Mouse (Mus musculus) kidney, embryonic 15.5 days (tissue): ENCODE measurements around the gene Eif4g1. TPM values are rescaled to one million over a fixed set of nuclear protein-coding genes. Genes with fewer than 3 reads are reported as not detected.

ENCODE experiments used
- ATAC-seq: fragments of 200-750 bp; cut with Nextera tagmentation; replicated peaks from 2 replicates; pipeline ENCODE4 v1.8.0; 2017; ENCODE audit warnings: moderate TSS enrichment; ENCODE audit not compliant: low FRiP score
- H3K27ac ChIP-seq: fragments of 300-500 bp; sonication (generic); 2 replicates; pipeline ENCODE4 v1.5.1; 2015; ENCODE audit warnings: mild to moderate bottlenecking, inconsistent platforms
- H3K27me3 ChIP-seq: fragments of 300-500 bp; sonication (generic); 2 replicates; pipeline ENCODE4 v1.6.1; 2015; ENCODE audit warnings: inconsistent platforms
- H3K36me3 ChIP-seq: fragments of 300-500 bp; sonication (generic); 2 replicates; pipeline ENCODE4 v1.6.1; 2015; ENCODE audit warnings: inconsistent platforms
- H3K4me1 ChIP-seq: fragments of 300-500 bp; sonication (generic); 2 replicates; pipeline ENCODE4 v1.6.1; 2015; ENCODE audit warnings: inconsistent platforms
- H3K4me2 ChIP-seq: fragments of 300-500 bp; sonication (generic); 2 replicates; pipeline ENCODE4 v1.6.1; 2015; ENCODE audit warnings: moderate library complexity, mild to moderate bottlenecking, inconsistent platforms
- H3K4me3 ChIP-seq: fragments of 300-500 bp; sonication (generic); replicated peaks from 2 replicates; pipeline ENCODE4 v1.5.1; 2015; ENCODE audit warnings: mild to moderate bottlenecking, inconsistent platforms
- H3K9ac ChIP-seq: fragments of 300-500 bp; sonication (generic); 2 replicates; pipeline ENCODE4 v1.6.1; 2015; ENCODE audit warnings: mild to moderate bottlenecking, inconsistent platforms
- H3K9me3 ChIP-seq: fragments of 300-500 bp; sonication (generic); replicated peaks from 2 replicates; pipeline ENCODE4 v1.6.1; 2016; ENCODE audit warnings: inconsistent platforms
- WGBS: fragments of 180-500 bp; shearing (Covaris S2); methylation state at CpG from one replicate; pipeline ENCODE4 v1.1.7; 2015; ENCODE audit warnings: mixed read lengths; 5-methylcytosine and 5-hydroxymethylcytosine counted together
- polyA plus RNA-seq: library from polyadenylated mRNA; unstranded; fragments of >200 nt; fragmentation: Nextera tagmentation; extraction: Ambion mirVana; gene quantifications from 2 replicates; pipeline ENCODE4 v1.2.1, GENCODE M21; 2015

Eif4g1 gene
- polyA plus RNA-seq, 1 experiment from 2014 or later, result 208 TPM

- no peaks in the 10 kb centered on the region for H3K9me3 ChIP-seq
- no peak overlapping the region for H3K4me3 ChIP-seq
- WGBS, result 86% methylated on average over 10 of the region's 10 CpGs
- peaks cover 35% of the 10 kb centered on the region for H3K36me3 ChIP-seq
- no peak overlapping the region for H3K4me2 ChIP-seq
- H3K9ac ChIP-seq, result no peak overlapping the region
- peaks cover 13% of the 10 kb centered on the region for H3K4me1 ChIP-seq
- no peak overlapping the region for H3K27ac ChIP-seq
- no peaks in the 10 kb centered on the region for H3K27me3 ChIP-seq
- no peak for ATAC-seq
These were observed 53.7 kb downstream of the Eif4g1 start for GRCm38 (mm10) chr16:20721808-20722207.

GRCm38 (mm10) chr16:20722736-20723135 lies 54.6 kb downstream of the Eif4g1 start:
- Histone ChIP-seq H3K9ac (no peak overlapping the region), H3K4me2 (no peak overlapping the region), H3K4me3 (no peak overlapping the region), H3K36me3 (peaks cover 35% of the 10 kb centered on the region), H3K4me1 (peaks cover 8% of the 10 kb centered on the region), H3K9me3 (no peaks in the 10 kb centered on the region), H3K27me3 (no peaks in the 10 kb centered on the region), H3K27ac (no peak overlapping the region)
- ATAC-seq, result no peak
- WGBS, result 53% methylated on average over 4 of the region's 4 CpGs

GRCm38 (mm10) chr16:20723247-20723646 lies 55.1 kb downstream of the Eif4g1 start:
- no peaks in the 10 kb centered on the region for H3K9me3 ChIP-seq
- H3K9ac ChIP-seq, result no peak overlapping the region
- peaks cover 35% of the 10 kb centered on the region for H3K36me3 ChIP-seq
- H3K27ac ChIP-seq, result no peak overlapping the region
- WGBS, result 39% methylated on average over 4 of the region's 4 CpGs
- H3K4me1 ChIP-seq, result peaks cover 8% of the 10 kb centered on the region
- no peak for ATAC-seq
- no peak overlapping the region for H3K4me2 ChIP-seq
- H3K27me3 ChIP-seq, result no peaks in the 10 kb centered on the region
- no peak overlapping the region for H3K4me3 ChIP-seq

GRCm38 (mm10) chr16:20724338-20724748 lies 56.2 kb downstream of the Eif4g1 start:
- Histone ChIP-seq H3K27me3 (no peaks in the 10 kb centered on the region), H3K4me3 (no peak overlapping the region), H3K27ac (no peak overlapping the region), H3K4me1 (0 out of 2 replicates have a peak, but pooled peaks cover 2% of the 10 kb centered on the region), H3K36me3 (peaks cover 35% of the 10 kb centered on the region), H3K4me2 (no peak overlapping the region), H3K9ac (no peak overlapping the region), H3K9me3 (no peaks in the 10 kb centered on the region)
- WGBS, result 37% methylated on average over 5 of the region's 5 CpGs
- peak; percentile 80 for ATAC-seq

- peaks cover 25% of the 10 kb centered on the region for H3K36me3 ChIP-seq
- ATAC-seq, result no peak
- no peak overlapping the region for H3K4me2 ChIP-seq
- no peak overlapping the region for H3K9ac ChIP-seq
- no peak overlapping the region for H3K27ac ChIP-seq
- no peak overlapping the region for H3K4me3 ChIP-seq
- no peaks in the 10 kb centered on the region for H3K9me3 ChIP-seq
- 0 out of 2 replicates have a peak, but pooled peaks cover 8% of the 10 kb centered on the region for H3K4me1 ChIP-seq
- 83% methylated on average over 7 of the region's 7 CpGs for WGBS
- H3K27me3 ChIP-seq, result no peaks in the 10 kb centered on the region
These were observed 57.2 kb downstream of the Eif4g1 start for GRCm38 (mm10) chr16:20725321-20725720.

GRCm38 (mm10) chr16:20725750-20726149 lies 57.6 kb downstream of the Eif4g1 start:
- Histone ChIP-seq H3K9me3 (no peaks in the 10 kb centered on the region), H3K36me3 (peaks cover 21% of the 10 kb centered on the region), H3K27ac (no peak overlapping the region), H3K4me2 (no peak overlapping the region), H3K4me3 (no peak overlapping the region), H3K27me3 (no peaks in the 10 kb centered on the region), H3K4me1 (0 out of 2 replicates have a peak, but pooled peaks cover 10% of the 10 kb centered on the region), H3K9ac (no peak overlapping the region)
- no peak for ATAC-seq
- WGBS, result 84% methylated on average over 4 of the region's 4 CpGs

GRCm38 (mm10) chr16:20726384-20726783 lies 58.3 kb downstream of the Eif4g1 start:
- H3K9ac ChIP-seq, result no peak overlapping the region
- ATAC-seq, result no peak
- H3K9me3 ChIP-seq, result no peaks in the 10 kb centered on the region
- peaks cover 14% of the 10 kb centered on the region for H3K36me3 ChIP-seq
- H3K4me1 ChIP-seq, result 0 out of 2 replicates have a peak, but pooled peaks cover 10% of the 10 kb centered on the region
- 67% methylated on average over 1 of the region's 1 CpGs for WGBS
- no peak overlapping the region for H3K4me2 ChIP-seq
- H3K27ac ChIP-seq, result no peak overlapping the region
- H3K4me3 ChIP-seq, result no peak overlapping the region
- H3K27me3 ChIP-seq, result no peaks in the 10 kb centered on the region

- ATAC-seq, result no peak
- Histone ChIP-seq H3K36me3 (no peaks in the 10 kb centered on the region), H3K9me3 (no peaks in the 10 kb centered on the region), H3K4me1 (peaks cover 33% of the 10 kb centered on the region), H3K4me3 (no peak overlapping the region), H3K9ac (no peak overlapping the region), H3K4me2 (no peak overlapping the region), H3K27me3 (peaks cover 21% of the 10 kb centered on the region), H3K27ac (no peak overlapping the region)
- WGBS, result 34% methylated on average over 5 of the region's 5 CpGs
These were observed 62.2 kb downstream of the Eif4g1 start for GRCm38 (mm10) chr16:20730293-20730711.

- H3K36me3 ChIP-seq, result no peaks in the 10 kb centered on the region
- no peaks in the 10 kb centered on the region for H3K9me3 ChIP-seq
- H3K27ac ChIP-seq, result no peak overlapping the region
- peaks cover 33% of the 10 kb centered on the region for H3K4me1 ChIP-seq
- H3K4me3 ChIP-seq, result no peak overlapping the region
- peaks cover 32% of the 10 kb centered on the region for H3K27me3 ChIP-seq
- no peak for ATAC-seq
- H3K9ac ChIP-seq, result no peak overlapping the region
- WGBS, result 58% methylated on average over 5 of the region's 5 CpGs
- H3K4me2 ChIP-seq, result no peak overlapping the region
These were observed 63.6 kb downstream of the Eif4g1 start for GRCm38 (mm10) chr16:20731688-20732087.

GRCm38 (mm10) chr16:20732251-20732924 lies 64.3 kb downstream of the Eif4g1 start:
- Histone ChIP-seq H3K9ac (peak overlapping the region; percentile 71), H3K4me1 (peaks cover 33% of the 10 kb centered on the region), H3K4me3 (peak overlapping the region; percentile 70), H3K27me3 (peaks cover 32% of the 10 kb centered on the region), H3K27ac (peak overlapping the region; percentile 80), H3K4me2 (peak overlapping the region; percentile 95), H3K36me3 (no peaks in the 10 kb centered on the region), H3K9me3 (no peaks in the 10 kb centered on the region)
- peak; percentile 37 for ATAC-seq
- WGBS, result 5% methylated on average over 11 of the region's 30 CpGs

- Histone ChIP-seq H3K4me3 (peak within 1 kb of the TSS; percentile 70), H3K9me3 (no peaks in the 10 kb centered on the region), H3K9ac (peak within 1 kb of the TSS; percentile 71), H3K4me1 (peaks cover 33% of the 10 kb centered on the region), H3K4me2 (peak within 1 kb of the TSS; percentile 95), H3K27me3 (peaks cover 32% of the 10 kb centered on the region), H3K36me3 (no peaks in the 10 kb centered on the region), H3K27ac (peak within 1 kb of the TSS; percentile 80)
- WGBS, result under 1% methylated on average over 52 of the region's 70 CpGs
- peak; percentile 87 for ATAC-seq
These were observed 65.0 kb downstream of the Eif4g1 start, which contains the start of gene Chrd for GRCm38 (mm10) chr16:20732925-20733730. Chrd (plus strand) TSS chr16:20733127.
